Mouse (Mus musculus): ENCODE measurements around the gene Hap1. TPM values are rescaled to one million over a fixed set of nuclear protein-coding genes. Genes with fewer than 3 reads are reported as not detected.
"Not testable (repeated sequence)": the region's sequence is repeated elsewhere in the genome, so short reads cannot be mapped to it uniquely, and the experiment has no call there.

The Hap1 gene
- total and polyA plus RNA-seq, 3 experiments = 6.6 to 34.8 TPM; not detected in 1

- H3K9me3 ChIP-seq (replicated peaks; ENCODE audit: insufficient read depth, low read length); H3K4me3 ChIP-seq (ENCODE audit: control insufficient read depth in 1 of 2, insufficient read depth in 1 of 2, low read depth in 2 of 2, low read length in 2 of 2); H3K27me3 ChIP-seq (ENCODE audit: control insufficient read depth in 1 of 2, insufficient read depth in 2 of 2, low read length in 2 of 2); H3K4me1 ChIP-seq (ENCODE audit: control insufficient read depth in 1 of 2, insufficient read depth in 2 of 2, low read length in 2 of 2); H3K9ac ChIP-seq (ENCODE audit: control insufficient read depth, low read depth, low read length, poor library complexity, severe bottlenecking); H3K36me3 ChIP-seq (ENCODE audit: control insufficient read depth in 1 of 2, insufficient read depth in 2 of 2, low read length in 2 of 2); H3K27ac ChIP-seq (ENCODE audit: control insufficient read depth, low read depth, low read length); H3K79me2 ChIP-seq (ENCODE audit: control insufficient read depth, insufficient read depth, low read length, poor library complexity); DNase-seq (ENCODE audit: low read depth, low spot score): not testable (repeated sequence)
- TF ChIP-seq ZNF384 (IDR thresholded peaks at IDR 0.05; ENCODE audit: low read depth, low read length) = peak; percentile 68
Observed at GRCm38 (mm10) chr11:100330816-100331375, 25.0 kb downstream of the Hap1 start.

DNA sequence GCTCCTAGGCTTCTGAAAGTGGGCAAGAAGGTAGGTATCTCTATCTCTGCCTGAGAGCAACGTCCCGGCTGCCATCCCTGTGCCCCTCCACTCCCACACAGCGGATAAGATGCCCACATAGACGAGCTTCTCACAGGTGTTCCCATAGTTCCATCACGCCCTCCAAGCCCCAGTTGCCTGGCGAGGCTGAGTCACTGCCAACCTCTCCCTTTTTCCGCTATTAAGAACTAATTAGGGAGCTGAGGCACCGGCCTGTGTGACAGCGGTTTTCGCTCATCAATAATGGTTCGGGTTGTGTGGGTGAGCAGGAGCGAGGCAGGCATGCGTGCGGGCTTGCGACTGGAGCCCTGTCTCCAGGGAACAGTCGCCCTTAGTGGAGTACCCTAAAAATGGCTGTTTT is 25.7 kb downstream of the Hap1 start:
- Histone ChIP-seq H3K27ac (ENCODE audit: control insufficient read depth, low read depth, low read length) (no peak overlapping the region), H3K36me3 (ENCODE audit: control insufficient read depth in 1 of 2, insufficient read depth in 2 of 2, low read length in 2 of 2) (peaks cover 0 to 6% of the 10 kb centered on the region in 2 experiments; a peak in 2 of 4 replicates), H3K27me3 (ENCODE audit: control insufficient read depth in 1 of 2, insufficient read depth in 2 of 2, low read length in 2 of 2) (no peaks in the 10 kb centered on the region; a peak in 1 of 4 replicates), H3K9ac (ENCODE audit: control insufficient read depth, low read depth, low read length, poor library complexity, severe bottlenecking) (no peak overlapping the region), H3K79me2 (ENCODE audit: control insufficient read depth, insufficient read depth, low read length, poor library complexity) (no peaks in the 10 kb centered on the region), H3K9me3 (replicated peaks; ENCODE audit: insufficient read depth, low read length) (no peaks in the 10 kb centered on the region), H3K4me3 (ENCODE audit: control insufficient read depth in 1 of 2, insufficient read depth in 1 of 2, low read depth in 2 of 2, low read length in 2 of 2) (no peak overlapping the region), H3K4me1 (ENCODE audit: control insufficient read depth in 1 of 2, insufficient read depth in 2 of 2, low read length in 2 of 2) (peaks cover under 1 to 2% of the 10 kb centered on the region in 2 experiments; a peak in 3 of 4 replicates)
- DNase-seq (ENCODE audit: low read depth, low spot score) = no peak
- TF ChIP-seq HCFC1 (IDR thresholded peaks at IDR 0.05; ENCODE audit: low read depth, low read length) (no peak), JUND (IDR thresholded peaks at IDR 0.05; ENCODE audit: low read depth, low read length) (no peak), ZNF384 (IDR thresholded peaks at IDR 0.05; ENCODE audit: low read depth, low read length) (no peak), MXI1 (IDR thresholded peaks at IDR 0.05; ENCODE audit: low read depth, low read length) (no peak), ELF1 (IDR thresholded peaks at IDR 0.05; ENCODE audit: low read depth, low read length) (no peak), NRF1 (IDR thresholded peaks at IDR 0.05; ENCODE audit: insufficient read depth, low read depth, low read length, poor library complexity, severe bottlenecking) (no peak), POLR2AphosphoS5 (IDR thresholded peaks at IDR 0.05; ENCODE audit: borderline replicate concordance, low read depth, low read length) (no peak), RCOR1 (IDR thresholded peaks at IDR 0.05; ENCODE audit: low read depth, low read length) (no peak)

DNA sequence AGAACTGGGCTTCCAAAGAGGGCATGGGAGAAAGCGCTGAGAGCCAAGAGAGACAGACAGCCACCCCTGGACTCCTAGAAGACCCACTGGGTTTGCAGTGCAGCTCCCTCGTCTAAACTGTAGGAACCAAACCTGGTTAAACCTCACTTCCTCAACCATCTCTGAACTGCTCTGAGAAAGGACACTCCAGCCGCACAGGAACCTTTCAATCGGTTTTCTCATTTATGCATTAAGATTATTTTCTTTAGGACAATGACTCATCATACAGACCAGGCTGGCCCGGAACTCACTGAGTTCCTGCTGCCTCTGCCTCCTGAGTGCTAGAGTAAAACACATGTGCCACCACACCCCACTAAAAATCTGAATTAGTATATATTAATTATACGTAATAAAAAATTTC is 28.2 kb downstream of the Hap1 start:
- no peak overlapping the region for H3K27ac ChIP-seq (ENCODE audit: control insufficient read depth, low read depth, low read length)
- no peak for TF ChIP-seq UBTF (IDR thresholded peaks at IDR 0.05; ENCODE audit: borderline replicate concordance, insufficient read depth, low read depth, low read length)
- no peak for TF ChIP-seq NELFE (IDR thresholded peaks at IDR 0.05; ENCODE audit: low read depth, low read length)

More for the DNA sequence above, 28.2 kb downstream of the Hap1 start:
- no peaks in the 10 kb centered on the region; a peak in 1 of 4 replicates for H3K27me3 ChIP-seq (ENCODE audit: control insufficient read depth in 1 of 2, insufficient read depth in 2 of 2, low read length in 2 of 2)
- peaks cover 6% of the 10 kb centered on the region in 2 experiments for H3K4me1 ChIP-seq (ENCODE audit: control insufficient read depth in 1 of 2, insufficient read depth in 2 of 2, low read length in 2 of 2)
- H3K36me3 ChIP-seq (ENCODE audit: control insufficient read depth in 1 of 2, insufficient read depth in 2 of 2, low read length in 2 of 2) = peaks cover 0 to 10% of the 10 kb centered on the region in 2 experiments; a peak in 2 of 4 replicates
- H3K9me3 ChIP-seq (replicated peaks; ENCODE audit: insufficient read depth, low read length) = no peaks in the 10 kb centered on the region
- peak; percentile 62 for DNase-seq (ENCODE audit: low read depth, low spot score)
- no peak overlapping the region for H3K4me3 ChIP-seq (ENCODE audit: control insufficient read depth in 1 of 2, insufficient read depth in 1 of 2, low read depth in 2 of 2, low read length in 2 of 2)
- H3K79me2 ChIP-seq (ENCODE audit: control insufficient read depth, insufficient read depth, low read length, poor library complexity) = no peaks in the 10 kb centered on the region
- H3K9ac ChIP-seq (ENCODE audit: control insufficient read depth, low read depth, low read length, poor library complexity, severe bottlenecking) = no peak overlapping the region
